Mouse (Mus musculus) limb, embryonic 14.5 days (tissue): ENCODE results near the gene Rbfox1. TPM values are rescaled to one million over a fixed set of nuclear protein-coding genes. Genes with fewer than 3 reads are reported as not detected.

ENCODE experiments used
- ATAC-seq: fragments of 200-750 bp; cut with Nextera tagmentation; 2 replicates; pipeline ENCODE4 v1.8.0; 2017; ENCODE audit warnings: low read depth, moderate number of reproducible peaks, moderate TSS enrichment; ENCODE audit not compliant: low FRiP score
- DNase-seq: peaks from one replicate; pipeline ENCODE4 v3.0.0-alpha.2; 2015; ENCODE audit warnings: low spot score
- H3K27ac ChIP-seq: fragments of 300-500 bp; sonication (generic); replicated peaks from 2 replicates; pipeline ENCODE4 v1.5.1; 2014; ENCODE audit warnings: low read depth, mild to moderate bottlenecking, low read length, moderate library complexity, mixed read lengths
- H3K27me3 ChIP-seq: fragments of 300-500 bp; sonication (generic); 2 replicates; pipeline ENCODE4 v1.6.1; 2014; ENCODE audit warnings: low read length, mixed read lengths; ENCODE audit not compliant: control insufficient read depth, insufficient read depth
- H3K36me3 ChIP-seq: fragments of 300-500 bp; sonication (generic); 2 replicates; pipeline ENCODE4 v1.6.1; 2014; ENCODE audit warnings: mild to moderate bottlenecking, low read length, moderate library complexity, mixed read lengths; ENCODE audit not compliant: control insufficient read depth, insufficient read depth
- H3K4me1 ChIP-seq: fragments of 300-500 bp; sonication (generic); 2 replicates; pipeline ENCODE4 v1.6.1; 2014; ENCODE audit warnings: antibody characterized with exemption, low read length, mixed read lengths; ENCODE audit not compliant: control insufficient read depth, insufficient read depth
- H3K4me2 ChIP-seq: fragments of 300-500 bp; sonication (generic); replicated peaks from 2 replicates; pipeline ENCODE4 v1.6.1; 2014; ENCODE audit warnings: low read depth, mild to moderate bottlenecking, low read length, moderate library complexity; ENCODE audit not compliant: severe bottlenecking
- H3K4me3 ChIP-seq: fragments of 300-500 bp; sonication (generic); replicated peaks from 2 replicates; pipeline ENCODE4 v1.5.1; 2014; ENCODE audit warnings: low read length
- H3K9ac ChIP-seq: fragments of 300-500 bp; sonication (generic); 2 replicates; pipeline ENCODE4 v1.6.1; 2014; ENCODE audit warnings: mild to moderate bottlenecking, low read depth, low read length, moderate library complexity; ENCODE audit not compliant: severe bottlenecking
- H3K9me3 ChIP-seq: fragments of 300-500 bp; sonication (generic); 2 replicates; pipeline ENCODE4 v1.6.1; 2016; ENCODE audit warnings: low read length; ENCODE audit not compliant: control insufficient read depth
- POLR2A ChIP-seq: fragments of 200-500 bp; IDR thresholded peaks from 2 replicates; pipeline ENCODE4 v1.8.0; 2012; ENCODE audit warnings: inconsistent platforms, mild to moderate bottlenecking, moderate library complexity, borderline replicate concordance; ENCODE audit not compliant: insufficient read depth, insufficient read length; ENCODE audit errors: extremely low read depth
- WGBS: fragments of 180-500 bp; shearing (Covaris S2); extraction: QIAGEN DNeasy Blood & Tissue Kit; methylation state at CpG from one replicate; pipeline ENCODE4 v1.1.7; 2014; 5-methylcytosine and 5-hydroxymethylcytosine counted together
- polyA plus RNA-seq, 2 experiments: library from polyadenylated mRNA; depleted of rRNA in 1 of 2; stranded (reverse) in 1 of 2; unstranded in 1 of 2; fragments of >200 nt; fragmentation: Nextera tagmentation in 1 of 2; extraction: Ambion mirVana in 1 of 2; gene quantifications; 2 replicates each; pipeline versions ENCODE4 v1.2.1 to v1.2.3; 2012 to 2014

Rbfox1 gene
- polyA plus RNA-seq, 2 experiments, result 3.8 to 6.0 TPM

- no peak for DNase-seq
- Histone ChIP-seq H3K27ac (no peak overlapping the region), H3K4me1 (no peaks in the 10 kb centered on the region), H3K36me3 (no peaks in the 10 kb centered on the region), H3K4me3 (no peak overlapping the region), H3K9me3 (no peaks in the 10 kb centered on the region), H3K9ac (no peak overlapping the region), H3K4me2 (no peak overlapping the region), H3K27me3 (no peaks in the 10 kb centered on the region)
- no peak for ATAC-seq
- WGBS, result 83% methylated on average over 3 of the region's 3 CpGs
- no peak for TF ChIP-seq POLR2A
These were observed 1315.1 kb downstream of the Rbfox1 start for GRCm38 (mm10) chr16:7200239-7200638.

GRCm38 (mm10) chr16:7201816-7202215, 1316.7 kb downstream of the Rbfox1 start:
- H3K4me3 ChIP-seq, result no peak overlapping the region
- H3K27me3 ChIP-seq, result no peaks in the 10 kb centered on the region
- peak; percentile 26 for DNase-seq
- WGBS, result 57% methylated on average over 4 of the region's 4 CpGs
- H3K9me3 ChIP-seq, result no peaks in the 10 kb centered on the region
- ATAC-seq, result no peak
- H3K9ac ChIP-seq, result no peak overlapping the region
- TF ChIP-seq POLR2A, result no peak
- H3K27ac ChIP-seq, result no peak overlapping the region
- no peaks in the 10 kb centered on the region for H3K36me3 ChIP-seq
- H3K4me2 ChIP-seq, result no peak overlapping the region
- H3K4me1 ChIP-seq, result no peaks in the 10 kb centered on the region

GRCm38 (mm10) chr16:7206116-7206900, 1321.2 kb downstream of the Rbfox1 start:
- no peak for TF ChIP-seq POLR2A
- no peaks in the 10 kb centered on the region for H3K27me3 ChIP-seq
- no peak for DNase-seq
- WGBS, result 82% methylated on average over 2 of the region's 2 CpGs
- no peak overlapping the region for H3K9ac ChIP-seq
- H3K4me2 ChIP-seq, result no peak overlapping the region
- no peak for ATAC-seq
- H3K9me3 ChIP-seq, result no peaks in the 10 kb centered on the region
- no peak overlapping the region for H3K27ac ChIP-seq
- H3K4me3 ChIP-seq, result no peak overlapping the region
- no peaks in the 10 kb centered on the region for H3K36me3 ChIP-seq
- no peaks in the 10 kb centered on the region for H3K4me1 ChIP-seq

- WGBS, result 83% methylated on average over 2 of the region's 2 CpGs
- H3K36me3 ChIP-seq, result no peaks in the 10 kb centered on the region
- H3K9me3 ChIP-seq, result no peaks in the 10 kb centered on the region
- no peak overlapping the region for H3K4me3 ChIP-seq
- no peaks in the 10 kb centered on the region for H3K27me3 ChIP-seq
- DNase-seq, result no peak
- no peak overlapping the region for H3K4me2 ChIP-seq
- no peak overlapping the region for H3K27ac ChIP-seq
- TF ChIP-seq POLR2A, result no peak
- no peak overlapping the region for H3K9ac ChIP-seq
- no peak for ATAC-seq
- H3K4me1 ChIP-seq, result no peaks in the 10 kb centered on the region
These were observed 1322.4 kb downstream of the Rbfox1 start for GRCm38 (mm10) chr16:7207599-7207998.

GRCm38 (mm10) chr16:7212756-7213155, 1327.6 kb downstream of the Rbfox1 start:
- no peak for DNase-seq
- Histone ChIP-seq H3K27me3 (no peaks in the 10 kb centered on the region), H3K4me3 (no peak overlapping the region), H3K4me2 (no peak overlapping the region), H3K9ac (no peak overlapping the region), H3K27ac (no peak overlapping the region), H3K4me1 (no peaks in the 10 kb centered on the region), H3K9me3 (no peaks in the 10 kb centered on the region), H3K36me3 (no peaks in the 10 kb centered on the region)
- no peak for TF ChIP-seq POLR2A
- 72% methylated on average over 4 of the region's 4 CpGs for whole genome bisulfite sequencing
- ATAC-seq, result no peak
